ENCODE assay signal across 8 mouse cellular contexts in genomic region chr11:3648964-3649841, GRCm38 (mm10). TPM values are rescaled to one million over a fixed set of nuclear protein-coding genes. Genes with fewer than 3 reads are reported as not detected.
DNase-seq lines count a peak whose midpoint lies in the region; ATAC-seq and TF ChIP-seq lines count a peak whose summit lies in the region.

TSS of gene Morc2a (plus strand) at chr11:3649191.

- H3K4me3 ChIP-seq in gastrocnemius, adult 2 months, result peak within 1 kb of the TSS; percentile 99
- H3K4me3 ChIP-seq in hindbrain, postnatal 0 days (ENCODE audit: low read length), result peak within 1 kb of the TSS; percentile 65
- H3K4me3 ChIP-seq in left cerebral cortex, adult 2 months, result peak within 1 kb of the TSS; percentile 97

- peaks cover 5% of the 10 kb centered on the region; the same call in 1 of the 2 replicates for H3K4me1 ChIP-seq in hindbrain, postnatal 0 days (ENCODE audit: insufficient read depth, low read length)

- H3K4me2 ChIP-seq in hindbrain, postnatal 0 days (ENCODE audit: low read depth, low read length), result peak within 1 kb of the TSS; percentile 74

- peaks cover 15% of the 10 kb centered on the region for H3K36me3 ChIP-seq in hindbrain, postnatal 0 days (ENCODE audit: insufficient read depth, low read length)

- H3K9me3 ChIP-seq in hindbrain, postnatal 0 days (ENCODE audit: low read length), result peaks cover 5% of the 10 kb centered on the region; the same call in 1 of the 2 replicates

- H3K9ac ChIP-seq in hindbrain, postnatal 0 days (replicated peaks; ENCODE audit: low read length), result peak within 1 kb of the TSS; percentile 85

- intact Hi-C loops in gastrocnemius, adult 2 months (cut with DNase I), result loop anchor here (5.0 kb wide), 1 partner anchor 112 kb away; no protein-coding TSS in a partner anchor
- intact Hi-C loops in left cerebral cortex, adult 2 months (cut with DNase I), result loop anchor here (5.0 kb wide), 1 partner anchor 112 kb away; no protein-coding TSS in a partner anchor

- peak; percentile 33 for TF ChIP-seq CTCF in gastrocnemius, adult 2 months (IDR thresholded peaks at IDR 0.05)
- TF ChIP-seq CTCF in hindbrain, postnatal 0 days (IDR thresholded peaks at IDR 0.05; ENCODE audit: low read depth), result peak; percentile 57
- TF ChIP-seq CTCF in left cerebral cortex, adult 2 months (IDR thresholded peaks at IDR 0.05), result peak; percentile 44

- 2% methylated on average over 81 of the region's 81 CpGs for WGBS in hindbrain, postnatal 0 days

- peak within 1 kb of the TSS; percentile 97 for H3K27ac ChIP-seq in gastrocnemius, adult 2 months
- H3K27ac ChIP-seq in hindbrain, postnatal 0 days, result peak within 1 kb of the TSS; percentile 92
- peak within 1 kb of the TSS; percentile 93 for H3K27ac ChIP-seq in left cerebral cortex, adult 2 months

- no peaks in the 10 kb centered on the region for H3K27me3 ChIP-seq in hindbrain, postnatal 0 days (ENCODE audit: insufficient read depth, low read length)

- peak; percentile 100 for DNase-seq in ZHBTc4 (ENCODE audit: low read depth, low spot score)
- DNase-seq in gastrocnemius, adult 2 months, result peak; percentile 99
- DNase-seq in hindbrain, postnatal 0 days (ENCODE audit: low spot score), result peak; percentile 98
- peak; percentile 94 to 96 for DNase-seq in left cerebral cortex, adult 2 months (ENCODE audit: extremely low spot score in 1 of 2, low spot score in 2 of 2)
- peak; percentile 97 to 98 for DNase-seq in right cerebral cortex, adult 2 months (ENCODE audit: low spot score in 2 of 2)
- DNase-seq in urinary bladder, postnatal 14 days (ENCODE audit: low spot score), result peak; percentile 96

- peak; percentile 98 for ATAC-seq in common myeloid progenitor, adult 5-6 weeks (replicated peaks; ENCODE audit: low read depth, poor library complexity, severe bottlenecking)
- peak; percentile 99 for ATAC-seq in hindbrain, postnatal 0 days
- ATAC-seq in megakaryocyte, adult 5-6 weeks (ENCODE audit: poor library complexity, severe bottlenecking), result peak; percentile 96

RNA-seq across cellular contexts. Expression of gene Morc2a, which starts in this region (rescaled TPM):
- total RNA-seq in common myeloid progenitor, adult 5-6 weeks (2017), result 34.8 and 38.4 TPM in 2 replicates
- total RNA-seq in gastrocnemius, adult 2 months (2021), result 10 to 100 TPM; 18.4 to 20.3 TPM
- 34.9 and 36.2 TPM in 2 replicates for total RNA-seq in hindbrain, postnatal 0 days (2014; rRNA removed)
- polyA plus RNA-seq in hindbrain, postnatal 0 days (2015; fragmentation: Nextera tagmentation; extraction: Ambion mirVana), result 17.1 and 17.7 TPM in 2 replicates
- 10 to 100 TPM; 39.0 to 49.6 TPM for total RNA-seq in left cerebral cortex, adult 2 months (2021)
- total RNA-seq in megakaryocyte, adult 5-6 weeks (2015), result 12.6 and 15.4 TPM in 2 replicates
- total RNA-seq in megakaryocyte, adult 5-6 weeks (2017), result 19.8 and 23.5 TPM in 2 replicates

Comparison
In these comparisons a context has a peak if more than half of its experiments do, and no peak if none do; other contexts are left out.
1. Peak in every context shown above with its lines: DNase-seq, ATAC-seq, H3K4me3 ChIP-seq and H3K27ac ChIP-seq.